Mouse (Mus musculus) MEL (cell line): ENCODE data around the gene Myh3. TPM values are rescaled to one million over a fixed set of nuclear protein-coding genes. Genes with fewer than 3 reads are reported as not detected.

Experiments
- DNase-seq: peaks from one replicate; pipeline ENCODE4 v3.0.0; 2011; ENCODE audit warnings: low read depth, low spot score
- H3K27ac ChIP-seq: 2 replicates; pipeline ENCODE4 v1.5.1; 2012; ENCODE audit warnings: low read depth, mild to moderate bottlenecking, control low read depth, low read length, moderate library complexity; ENCODE audit not compliant: control insufficient read depth
- H3K27me3 ChIP-seq, 2 experiments: fragments of 150-350 bp in 1 of 2; sonication (generic) in 1 of 2; 2 replicates each; pipeline ENCODE4 v1.6.1; 2012; ENCODE audit warnings: low read length in 2 of 2, mild to moderate bottlenecking in 2 of 2, improper control_type of control experiment in 1 of 2, moderate library complexity in 1 of 2; ENCODE audit not compliant: insufficient read depth in 2 of 2, control insufficient read depth in 1 of 2
- H3K36me3 ChIP-seq, 2 experiments: 2 replicates each; pipeline ENCODE4 v1.6.1; 2012 to 2014; ENCODE audit warnings: low read length in 2 of 2, improper control_type of control experiment in 1 of 2, inconsistent platforms in 1 of 2, mild to moderate bottlenecking in 1 of 2; ENCODE audit not compliant: insufficient read depth in 2 of 2, control insufficient read depth in 1 of 2
- H3K4me1 ChIP-seq, 2 experiments: fragments of 150-350 bp in 1 of 2; sonication (generic) in 1 of 2; 2 replicates each; pipeline ENCODE4 v1.6.1; 2012; ENCODE audit warnings: low read length in 2 of 2, improper control_type of control experiment in 1 of 2, mild to moderate bottlenecking in 1 of 2; ENCODE audit not compliant: insufficient read depth in 2 of 2, control insufficient read depth in 1 of 2
- H3K4me3 ChIP-seq, 2 experiments: fragments of 150-350 bp in 1 of 2; sonication (generic) in 1 of 2; 2 replicates each; pipeline ENCODE4 v1.5.1; 2012; ENCODE audit warnings: low read depth in 2 of 2, low read length in 2 of 2, mild to moderate bottlenecking in 2 of 2, moderate library complexity in 2 of 2, control low read depth in 1 of 2, improper control_type of control experiment in 1 of 2; ENCODE audit not compliant: control insufficient read depth in 1 of 2, insufficient read depth in 1 of 2
- H3K79me2 ChIP-seq: 2 replicates; pipeline ENCODE4 v1.6.1; 2012; ENCODE audit warnings: mild to moderate bottlenecking, low read length, moderate library complexity; ENCODE audit not compliant: control insufficient read depth, poor library complexity, insufficient read depth
- H3K9ac ChIP-seq: 2 replicates; pipeline ENCODE4 v1.6.1; 2012; ENCODE audit warnings: low read depth, mild to moderate bottlenecking, control low read depth, low read length, moderate library complexity; ENCODE audit not compliant: control insufficient read depth, poor library complexity, severe bottlenecking
- H3K9me3 ChIP-seq: fragments of 150-350 bp; sonication (generic); replicated peaks from 2 replicates; pipeline ENCODE4 v1.6.1; 2012; ENCODE audit warnings: mild to moderate bottlenecking, low read length, improper control_type of control experiment, moderate library complexity; ENCODE audit not compliant: insufficient read depth
- CHD1 ChIP-seq: IDR thresholded peaks from 2 replicates; pipeline ENCODE4 v1.6.1; 2012; ENCODE audit warnings: low read depth, mild to moderate bottlenecking, inconsistent platforms, low read length, improper control_type of control experiment
- CHD2 ChIP-seq: IDR thresholded peaks from 2 replicates; pipeline ENCODE4 v1.6.1; 2011; ENCODE audit warnings: low read length, improper control_type of control experiment
- CTCF ChIP-seq, 3 experiments: IDR thresholded peaks in 2 of 3; conservative IDR thresholded peaks in 1 of 3; 2 replicates each; pipeline ENCODE4 v1.5.1; 2011 to 2012; ENCODE audit warnings: low read length in 3 of 3, low read depth in 2 of 3, mild to moderate bottlenecking in 2 of 3, improper control_type of control experiment in 1 of 3, inconsistent platforms in 1 of 3, mixed read lengths in 1 of 3, moderate library complexity in 1 of 3; ENCODE audit not compliant: control insufficient read depth in 1 of 3, insufficient read depth in 1 of 3, poor library complexity in 1 of 3, severe bottlenecking in 1 of 3
- E2F4 ChIP-seq: IDR thresholded peaks from 2 replicates; pipeline ENCODE4 v1.6.1; 2011; ENCODE audit warnings: low read depth, low read length, improper control_type of control experiment, borderline replicate concordance
- ELF1 ChIP-seq: IDR thresholded peaks from 2 replicates; pipeline ENCODE4 v1.6.1; 2014; ENCODE audit warnings: low read depth, mild to moderate bottlenecking, inconsistent platforms, low read length, improper control_type of control experiment, moderate library complexity
- ETS1 ChIP-seq: IDR thresholded peaks from 2 replicates; pipeline ENCODE4 v1.6.1; 2012; ENCODE audit warnings: low read depth, mild to moderate bottlenecking, inconsistent platforms, low read length, improper control_type of control experiment, moderate library complexity
- GATA1 ChIP-seq: IDR thresholded peaks from 2 replicates; pipeline ENCODE4 v1.6.1; 2011; ENCODE audit warnings: low read depth, low read length, improper control_type of control experiment
- HCFC1 ChIP-seq: IDR thresholded peaks from 2 replicates; pipeline ENCODE4 v1.6.1; 2012; ENCODE audit warnings: low read depth, mild to moderate bottlenecking, inconsistent platforms, low read length, improper control_type of control experiment, moderate library complexity
- JUND ChIP-seq: IDR thresholded peaks from 2 replicates; pipeline ENCODE4 v1.6.1; 2011; ENCODE audit warnings: low read depth, mild to moderate bottlenecking, improper control_type of control experiment, low read length
- KAT2A ChIP-seq: conservative IDR thresholded peaks from 2 replicates; pipeline ENCODE4 v1.6.1; 2012; ENCODE audit warnings: low read depth, low read length, improper control_type of control experiment, inconsistent platforms
- MAX ChIP-seq: IDR thresholded peaks from 2 replicates; pipeline ENCODE4 v1.6.1; 2011; ENCODE audit warnings: low read length, improper control_type of control experiment
- MAZ ChIP-seq: IDR thresholded peaks from 2 replicates; pipeline ENCODE4 v1.6.1; 2012; ENCODE audit warnings: low read depth, mild to moderate bottlenecking, inconsistent platforms, low read length, improper control_type of control experiment
- MEF2A ChIP-seq: IDR thresholded peaks from 2 replicates; pipeline ENCODE4 v1.6.1; 2014; ENCODE audit warnings: low read depth, mild to moderate bottlenecking, inconsistent platforms, low read length, improper control_type of control experiment; ENCODE audit not compliant: poor library complexity, insufficient replicate concordance, severe bottlenecking; ENCODE audit errors: extremely low read depth
- MYB ChIP-seq: IDR thresholded peaks from 2 replicates; pipeline ENCODE4 v1.6.1; 2011; ENCODE audit warnings: mild to moderate bottlenecking, low read depth, low read length, improper control_type of control experiment
- MYC ChIP-seq: IDR thresholded peaks from 2 replicates; pipeline ENCODE4 v1.6.1; 2011; ENCODE audit warnings: low read depth, mild to moderate bottlenecking, low read length, improper control_type of control experiment, moderate library complexity
- NELFE ChIP-seq: IDR thresholded peaks from 2 replicates; pipeline ENCODE4 v1.6.1; 2011; ENCODE audit warnings: low read depth, low read length, improper control_type of control experiment
- NRF1 ChIP-seq: IDR thresholded peaks from 2 replicates; pipeline ENCODE4 v1.6.1; 2014; ENCODE audit warnings: low read depth, mild to moderate bottlenecking, inconsistent platforms, low read length, improper control_type of control experiment, moderate library complexity; ENCODE audit not compliant: poor library complexity, insufficient read depth, severe bottlenecking
- POLR2AphosphoS2 ChIP-seq: IDR thresholded peaks from 2 replicates; pipeline ENCODE4 v1.6.1; 2011; ENCODE audit warnings: low read length, improper control_type of control experiment
- POLR2AphosphoS5 ChIP-seq: IDR thresholded peaks from 2 replicates; pipeline ENCODE4 v1.6.1; 2012; ENCODE audit warnings: low read depth, borderline replicate concordance, mild to moderate bottlenecking, inconsistent platforms, low read length, moderate library complexity, mixed read lengths
- RAD21 ChIP-seq: IDR thresholded peaks from 2 replicates; pipeline ENCODE4 v1.6.1; 2011; ENCODE audit warnings: mild to moderate bottlenecking, low read depth, low read length, improper control_type of control experiment
- RCOR1 ChIP-seq: IDR thresholded peaks from 2 replicates; pipeline ENCODE4 v1.6.1; 2012; ENCODE audit warnings: low read depth, mild to moderate bottlenecking, inconsistent platforms, low read length, improper control_type of control experiment
- SIN3A ChIP-seq: IDR thresholded peaks from 2 replicates; pipeline ENCODE4 v1.6.1; 2012; ENCODE audit warnings: low read length, improper control_type of control experiment, inconsistent platforms
- SMC3 ChIP-seq: IDR thresholded peaks from 2 replicates; pipeline ENCODE4 v1.6.1; 2011; ENCODE audit warnings: low read depth, low read length, improper control_type of control experiment
- TAL1 ChIP-seq: IDR thresholded peaks from 2 replicates; pipeline ENCODE4 v1.6.1; 2012; ENCODE audit warnings: mild to moderate bottlenecking, inconsistent platforms, low read length, moderate library complexity, mixed read lengths
- TBP ChIP-seq: IDR thresholded peaks from 2 replicates; pipeline ENCODE4 v1.8.0; 2011; ENCODE audit warnings: low read depth, low read length, improper control_type of control experiment
- TCF12 ChIP-seq: IDR thresholded peaks from 2 replicates; pipeline ENCODE4 v1.6.1; 2014; ENCODE audit warnings: low read depth, mild to moderate bottlenecking, inconsistent platforms, low read length, improper control_type of control experiment, moderate library complexity
- UBTF ChIP-seq: IDR thresholded peaks from 2 replicates; pipeline ENCODE4 v1.6.1; 2012; ENCODE audit warnings: low read depth, mild to moderate bottlenecking, inconsistent platforms, low read length, improper control_type of control experiment, moderate library complexity, borderline replicate concordance; ENCODE audit not compliant: insufficient read depth
- USF1 ChIP-seq: IDR thresholded peaks from 2 replicates; pipeline ENCODE4 v1.6.1; 2014; ENCODE audit warnings: low read depth, mild to moderate bottlenecking, inconsistent platforms, low read length, improper control_type of control experiment, moderate library complexity
- USF2 ChIP-seq, 2 experiments: IDR thresholded peaks; 2 replicates each; pipeline ENCODE4 v1.6.1; 2011 to 2012; ENCODE audit warnings: improper control_type of control experiment in 2 of 2, low read length in 2 of 2, borderline replicate concordance in 1 of 2, inconsistent platforms in 1 of 2, low read depth in 1 of 2, mild to moderate bottlenecking in 1 of 2; ENCODE audit not compliant: insufficient read depth in 1 of 2
- ZC3H11A ChIP-seq: IDR thresholded peaks from 2 replicates; pipeline ENCODE4 v1.6.1; 2012; ENCODE audit warnings: low read depth, mild to moderate bottlenecking, inconsistent platforms, low read length, improper control_type of control experiment
- ZKSCAN1 ChIP-seq: IDR thresholded peaks from 2 replicates; pipeline ENCODE4 v1.6.1; 2012; ENCODE audit warnings: low read depth, mild to moderate bottlenecking, inconsistent platforms, low read length, improper control_type of control experiment, moderate library complexity
- ZMIZ1 ChIP-seq: IDR thresholded peaks from 2 replicates; pipeline ENCODE4 v1.6.1; 2012; ENCODE audit warnings: low read depth, mild to moderate bottlenecking, inconsistent platforms, low read length, improper control_type of control experiment, moderate library complexity
- ZNF384 ChIP-seq: IDR thresholded peaks from 2 replicates; pipeline ENCODE4 v1.6.1; 2012; ENCODE audit warnings: low read depth, mild to moderate bottlenecking, inconsistent platforms, low read length, improper control_type of control experiment
- polyA plus RNA-seq, 2 experiments: library from polyadenylated mRNA; stranded (reverse) in 1 of 2; unstranded in 1 of 2; fragments of >175 nt in 1 of 2; fragments of >200 nt in 1 of 2; gene quantifications; 2 replicates each; pipeline versions ENCODE4 v1.2.1 to v1.2.4; 2012; ENCODE audit warnings: low replicate concordance in 2 of 2, low read depth in 1 of 2; ENCODE audit not compliant: insufficient read length in 2 of 2, insufficient read depth in 1 of 2, missing spikeins in 1 of 2
- total RNA-seq: library from RNA; depleted of rRNA; stranded (reverse); fragments of 300-350 nt; gene quantifications from 2 replicates; pipeline ENCODE4 v1.2.3, GENCODE M21; 2012

The Myh3 gene
- total and polyA plus RNA-seq, 3 experiments, result 0.81 to 1.7 TPM; not detected in 1

- Histone ChIP-seq H3K4me3 (no peak overlapping the region), H3K27ac (no peak overlapping the region), H3K4me1 (no peaks in the 10 kb centered on the region), H3K27me3 (no peaks in the 10 kb centered on the region), H3K36me3 (no peaks in the 10 kb centered on the region), H3K9me3 (no peaks in the 10 kb centered on the region), H3K9ac (no peak overlapping the region), H3K79me2 (no peaks in the 10 kb centered on the region)
- no peak for TF ChIP-seq POLR2AphosphoS5
- no peak for TF ChIP-seq MEF2A
- TF ChIP-seq USF2 (IDR thresholded peaks at IDR 0.05; ENCODE audit: borderline replicate concordance in 1 of 2, insufficient read depth in 1 of 2, low read depth in 1 of 2, low read length in 2 of 2), result no peak
- no peak for TF ChIP-seq ZKSCAN1
- TF ChIP-seq CHD2, result no peak
- no peak for TF ChIP-seq JUND
- TF ChIP-seq CTCF (IDR thresholded peaks at IDR 0.05 in 2 of 3, conservative IDR thresholded peaks at IDR 0.05 in 1 of 3; ENCODE audit: control insufficient read depth in 1 of 3, insufficient read depth in 1 of 3, low read depth in 2 of 3, low read length in 3 of 3, poor library complexity in 1 of 3, severe bottlenecking in 1 of 3), result peak; percentile 82 to 91 (median 84)
- TF ChIP-seq ZMIZ1, result no peak
- no peak for TF ChIP-seq TAL1
- no peak for TF ChIP-seq USF1
- no peak for TF ChIP-seq HCFC1
- no peak for TF ChIP-seq GATA1
- TF ChIP-seq MAZ, result no peak
- TF ChIP-seq CHD1, result no peak
- TF ChIP-seq KAT2A, result no peak
- TF ChIP-seq UBTF, result no peak
- TF ChIP-seq TBP, result no peak
- TF ChIP-seq TCF12, result no peak
- peak; percentile 77 for TF ChIP-seq RAD21
- no peak for TF ChIP-seq ETS1
- no peak for TF ChIP-seq MAX
- no peak for TF ChIP-seq SIN3A
- no peak for TF ChIP-seq MYB
- no peak for TF ChIP-seq RCOR1
- no peak for TF ChIP-seq ELF1
- no peak for TF ChIP-seq ZNF384
- no peak for TF ChIP-seq NRF1
- peak; percentile 79 for TF ChIP-seq SMC3
- TF ChIP-seq POLR2AphosphoS2, result no peak
- TF ChIP-seq E2F4, result no peak
- TF ChIP-seq NELFE, result no peak
- peak; percentile 62 for TF ChIP-seq ZC3H11A
- no peak for TF ChIP-seq MYC
- DNase-seq, result peak; percentile 81
These were observed 34.7 kb downstream of the Myh3 start for GRCm38 (mm10) chr11:67112851-67113202.
